Mouse (Mus musculus) lung, postnatal 10 days (tissue): ENCODE data around the gene Irak4.

ENCODE experiments used
- DNase-seq: peaks from one replicate; pipeline ENCODE4 v3.0.0; 2021

Gene Irak4

GRCm38 (mm10) chr15:94628830-94629601, 85.6 kb downstream of the Irak4 start, which contains the start of gene Tmem117:
TSS of gene Tmem117 (plus strand) at chr15:94629232.
- DNase-seq: peak; percentile 44

- DNase-seq: no peak
Measured at GRCm38 (mm10) chr15:94630553-94630952, 87.1 kb downstream of the Irak4 start.
